Mouse (Mus musculus) activated CD4-positive, CD25-positive, alpha-beta regulatory T cell, adult 4 months (primary cell): ENCODE measurements around the gene Pkp1. TPM values are rescaled to one million over a fixed set of nuclear protein-coding genes. Genes with fewer than 3 reads are reported as not detected.

Experiments
- ATAC-seq: one replicate; pipeline ENCODE4 v1.8.0; 2017
- polyA plus RNA-seq, 2 experiments: library from polyadenylated mRNA; unstranded; fragments of 100-300 nt; shearing (Covaris generic); gene quantifications; one replicate each; pipeline ENCODE4 v1.2.1; 2017

The Pkp1 gene
- polyA plus RNA-seq, 2 experiments from 2014 or later: not detected

DNA sequence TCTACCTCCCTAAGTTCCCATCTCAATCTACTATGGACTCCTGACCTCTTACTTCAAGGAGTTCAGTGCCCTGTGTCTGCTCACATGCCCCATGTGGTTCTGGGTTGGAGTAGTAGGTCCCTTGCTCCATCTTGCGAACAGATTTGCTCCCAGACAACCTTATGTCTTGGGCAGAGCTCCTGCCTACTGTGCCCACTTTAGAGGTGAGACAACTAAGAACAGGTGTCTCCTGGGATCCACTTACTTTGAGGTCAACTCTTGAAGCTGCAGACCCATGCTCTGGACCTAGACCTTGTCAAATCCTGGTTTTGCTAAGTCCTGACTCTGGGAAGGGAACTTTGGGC is 63.7 kb downstream of the Pkp1 start:
- no peak for ATAC-seq

DNA sequence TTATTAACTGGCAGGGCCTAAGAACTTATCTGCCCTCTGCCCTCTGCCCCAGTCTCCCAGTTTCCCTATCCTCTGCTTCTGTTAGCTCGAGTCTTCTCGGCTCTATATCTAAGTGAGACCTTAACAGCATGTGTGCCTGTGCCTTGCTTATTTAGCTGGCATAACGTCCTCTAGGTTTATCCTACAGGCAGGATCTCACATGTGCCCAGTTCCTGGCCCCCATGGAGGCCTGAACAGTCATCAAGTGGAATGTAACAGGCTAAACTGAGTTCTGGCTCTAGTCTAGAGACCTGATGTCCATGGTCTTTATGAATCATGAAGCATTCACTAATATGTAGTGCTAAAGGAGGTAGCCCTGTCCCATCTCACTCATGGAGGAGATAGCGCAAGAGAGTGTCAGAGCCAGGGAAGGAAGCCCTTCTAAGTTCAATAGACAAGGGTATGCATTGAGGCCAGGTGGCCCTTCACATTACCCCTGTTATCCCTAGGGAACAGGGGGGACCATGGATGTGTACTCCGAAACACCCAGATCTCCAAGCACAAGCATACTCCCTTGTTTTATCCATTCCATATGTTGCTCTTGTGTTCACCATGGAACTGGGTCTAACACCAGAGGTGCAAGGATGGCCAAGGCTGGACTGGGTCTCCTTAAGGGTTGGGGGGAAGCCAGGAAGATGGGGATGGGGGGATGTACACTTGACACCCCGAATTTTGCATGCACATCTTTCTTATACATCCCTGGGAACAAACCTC is 64.2 kb downstream of the Pkp1 start:
- no peak for ATAC-seq

DNA sequence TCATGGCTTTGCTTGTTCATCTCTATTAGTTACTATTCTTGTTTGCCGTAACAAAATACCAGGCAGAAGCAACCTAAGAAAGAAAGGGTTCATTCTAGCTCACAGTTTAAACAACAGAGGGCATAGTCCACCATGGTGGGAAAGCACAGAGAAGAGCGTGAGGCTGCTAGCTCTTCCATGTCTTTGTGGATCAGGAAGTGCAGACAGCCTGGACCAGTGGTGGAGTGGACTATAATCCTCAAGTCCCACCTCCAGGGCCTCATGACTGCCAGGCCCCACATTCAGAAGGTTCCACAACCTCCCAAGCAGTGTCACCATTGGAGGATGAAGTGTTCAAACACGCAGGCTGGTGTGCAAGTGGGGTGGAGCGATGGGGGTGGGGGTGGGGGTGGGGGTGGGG is 65.8 kb downstream of the Pkp1 start:
- ATAC-seq: no peak

DNA sequence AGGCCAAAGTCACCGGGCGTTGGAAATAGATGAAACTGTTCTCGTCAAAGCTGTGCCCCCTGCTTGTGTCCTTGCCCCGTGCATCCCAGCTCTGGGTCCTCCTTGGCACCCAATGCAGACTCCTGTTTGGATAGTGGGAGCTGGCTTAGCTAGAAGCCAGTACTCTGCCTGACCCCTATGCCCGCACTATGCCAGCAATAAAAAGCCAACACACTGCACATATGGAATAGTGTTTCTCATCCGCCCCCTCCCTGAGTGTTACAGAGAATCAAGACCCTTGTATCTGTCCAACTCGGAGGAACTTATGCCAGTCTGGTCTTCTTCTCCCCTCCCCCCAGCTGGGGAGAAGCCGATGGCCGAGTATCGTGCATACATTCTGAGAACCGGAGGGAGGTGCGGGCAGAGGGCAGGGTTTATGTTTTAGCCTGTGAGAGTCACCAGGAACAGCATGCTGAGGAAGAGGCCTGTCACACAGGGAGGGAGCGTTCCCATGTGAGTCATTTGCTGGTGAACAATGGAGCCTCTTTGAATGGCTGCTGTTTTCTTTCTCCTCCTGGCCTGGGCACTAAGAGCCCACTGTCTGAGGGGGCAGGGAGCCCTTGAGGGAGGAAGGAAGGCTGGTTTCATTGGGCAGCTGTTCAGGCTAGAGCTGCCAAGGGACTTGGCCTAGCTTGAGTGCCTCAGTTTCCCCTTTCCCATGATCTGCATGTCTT is 66.8 kb downstream of the Pkp1 start:
- no peak for ATAC-seq

DNA sequence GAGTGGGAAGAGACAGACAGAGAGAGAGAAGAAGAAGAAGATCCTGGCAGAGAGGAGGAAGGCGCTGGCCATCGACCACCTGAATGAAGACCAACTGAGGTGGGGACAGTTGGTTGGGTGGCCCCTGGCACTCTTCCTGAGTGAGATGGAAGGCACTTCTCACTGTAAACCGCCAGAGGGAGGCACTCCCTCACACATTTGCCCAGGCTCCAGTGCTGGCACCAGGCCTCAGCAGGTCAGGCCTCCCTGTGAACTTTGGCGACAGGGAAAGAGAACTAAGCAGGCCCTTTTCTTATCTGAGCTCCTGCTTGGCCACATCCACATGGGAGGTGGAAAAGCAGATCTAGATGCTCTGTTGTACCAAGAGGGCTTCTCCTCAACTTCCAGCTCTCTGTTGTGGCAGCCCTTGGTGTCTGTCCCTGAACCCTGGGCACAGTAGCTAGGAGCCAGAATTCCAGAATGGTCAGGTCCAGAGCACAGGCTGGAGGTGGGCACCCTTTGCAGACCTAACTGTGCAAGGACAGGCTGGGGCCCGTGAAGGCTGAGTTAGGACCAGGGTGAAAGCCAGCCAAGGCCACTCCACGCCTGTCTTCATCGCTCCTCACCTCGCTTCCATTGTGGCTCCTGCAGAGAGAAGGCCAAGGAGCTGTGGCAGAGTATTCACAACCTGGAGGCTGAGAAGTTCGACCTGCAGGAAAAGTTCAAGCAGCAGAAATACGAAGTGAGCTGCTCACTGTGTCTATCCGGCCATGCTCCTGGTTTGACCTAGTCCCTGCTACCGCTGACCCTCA is 68.1 kb downstream of the Pkp1 start:
- ATAC-seq: no peak

DNA sequence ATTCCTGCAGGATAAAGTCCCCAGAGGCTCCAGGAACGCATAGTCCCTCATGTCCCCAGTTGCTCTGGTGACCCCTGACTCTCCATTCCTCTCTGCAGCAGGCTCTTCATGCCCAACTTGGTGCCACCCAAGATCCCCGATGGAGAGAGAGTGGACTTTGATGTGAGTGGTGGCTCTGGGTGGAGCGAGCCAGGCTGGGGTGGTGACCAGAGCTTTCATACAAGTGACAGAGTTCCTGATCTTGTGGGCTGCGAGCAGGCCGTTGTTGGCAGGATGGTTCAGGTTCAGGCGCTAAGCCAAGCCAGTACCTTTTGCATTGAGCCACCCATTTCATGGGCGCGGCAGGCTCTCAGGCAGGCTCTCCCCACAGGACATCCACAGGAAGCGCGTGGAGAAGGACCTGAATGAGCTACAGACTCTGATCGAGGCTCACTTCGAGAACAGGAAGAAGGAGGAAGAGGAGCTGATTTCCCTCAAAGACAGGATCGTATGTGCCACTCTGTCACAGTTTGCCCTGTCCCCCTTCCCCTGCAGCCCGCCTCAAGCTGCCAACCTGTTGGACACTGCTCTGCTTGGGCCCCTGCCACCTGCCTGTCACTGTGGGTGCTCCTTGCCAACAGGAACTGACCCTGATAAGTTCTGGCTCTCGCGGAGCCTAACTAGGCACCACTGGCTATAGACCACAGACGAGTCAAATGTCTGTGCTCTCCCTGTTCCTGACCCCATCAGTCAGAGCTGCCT is 71.2 kb downstream of the Pkp1 start:
- ATAC-seq: no peak

DNA sequence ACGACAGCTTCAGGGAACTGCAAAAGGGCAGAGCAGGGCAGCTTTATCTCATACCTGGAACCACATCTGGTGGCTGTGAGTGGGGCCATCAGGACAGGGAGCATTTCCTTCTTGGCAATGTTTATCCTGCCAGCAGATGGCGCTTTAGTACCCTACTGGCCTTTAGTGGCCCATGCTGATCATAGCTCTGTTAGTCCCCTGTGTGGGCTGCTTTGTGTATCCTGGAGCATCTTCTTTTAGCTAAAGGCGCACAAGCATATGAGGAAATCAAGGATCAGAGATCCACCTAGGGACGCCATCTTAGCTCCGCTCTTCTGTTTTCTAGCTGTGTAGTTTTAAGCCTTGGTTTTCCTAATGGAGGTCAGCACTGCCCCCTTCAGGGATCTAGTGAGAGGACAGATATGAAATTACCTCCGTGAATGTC is 71.9 kb downstream of the Pkp1 start:
- ATAC-seq: no peak

DNA sequence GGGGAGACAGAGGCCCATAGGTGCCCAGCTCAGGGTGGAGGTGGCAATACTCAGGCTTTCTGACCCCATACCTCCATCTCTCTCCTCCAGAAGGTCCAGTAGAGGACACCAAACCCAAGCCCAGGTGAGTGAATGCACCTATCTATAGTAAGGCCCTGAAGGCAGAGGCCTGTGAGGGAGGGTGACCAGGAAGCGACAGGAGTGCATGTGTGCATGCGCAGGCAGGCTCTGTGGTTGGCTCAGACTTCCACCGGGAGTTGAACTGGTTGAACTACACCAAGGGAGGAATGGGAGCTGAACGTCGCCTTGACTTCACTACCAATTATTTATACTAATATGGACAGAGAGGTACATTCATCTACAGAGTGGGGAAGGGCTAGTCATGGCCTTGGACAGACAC is 72.4 kb downstream of the Pkp1 start:
- no peak for ATAC-seq

DNA sequence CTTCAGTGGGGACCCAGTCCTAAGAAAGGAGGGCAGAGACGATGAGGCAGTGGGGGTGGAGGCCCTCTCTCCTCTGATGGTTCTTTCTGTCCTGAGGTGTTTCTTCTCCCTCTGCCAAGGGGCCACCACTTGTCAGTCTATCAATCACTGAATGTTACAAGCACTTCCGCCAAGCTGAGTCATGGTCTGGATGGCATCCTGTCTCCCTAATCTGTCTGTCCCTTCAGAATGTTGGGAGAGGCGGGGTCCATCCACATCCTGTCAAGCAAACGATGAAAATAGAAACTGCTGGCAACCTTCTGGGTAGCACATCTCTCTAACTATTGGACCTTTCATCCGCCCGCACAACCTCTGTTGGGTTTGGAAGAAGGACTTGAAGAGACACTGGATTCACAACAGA is 74.5 kb downstream of the Pkp1 start:
- ATAC-seq: no peak

DNA sequence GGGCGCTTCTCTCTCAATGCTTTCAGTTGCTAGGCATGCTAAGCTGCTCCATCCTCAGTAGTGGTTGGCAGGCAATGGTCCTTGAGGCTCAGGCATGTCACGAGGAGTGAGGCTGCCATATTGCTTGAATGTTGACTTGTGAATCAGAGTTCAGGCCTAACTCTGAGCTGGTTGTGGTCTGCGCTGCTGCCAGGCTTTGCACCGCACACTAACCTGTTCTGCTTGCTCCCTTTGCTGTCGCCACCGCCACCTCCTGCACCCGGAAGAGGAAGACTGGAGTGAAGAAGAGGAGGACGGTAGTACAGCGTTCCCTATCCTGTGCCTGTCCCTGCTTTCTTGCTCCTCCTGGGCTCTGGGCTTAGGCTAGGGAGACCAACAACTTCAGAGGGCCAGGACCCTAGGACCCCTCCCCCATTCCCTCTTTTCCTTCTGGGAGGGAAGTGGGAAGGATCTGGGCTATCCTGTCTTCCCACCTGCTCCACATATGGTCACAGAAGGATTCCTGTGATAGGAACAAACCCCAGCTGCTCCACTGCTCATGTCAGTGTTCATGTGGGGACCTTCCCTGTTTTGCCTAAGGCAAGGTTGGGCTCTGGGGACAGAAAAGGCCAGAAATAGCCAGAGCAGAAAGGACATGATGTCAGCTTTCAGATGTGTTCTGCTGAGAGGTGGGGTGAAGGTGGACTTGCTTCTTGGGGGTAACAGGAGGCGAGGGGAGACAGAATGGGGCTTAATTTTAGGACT is 75.3 kb downstream of the Pkp1 start:
- ATAC-seq: no peak

DNA sequence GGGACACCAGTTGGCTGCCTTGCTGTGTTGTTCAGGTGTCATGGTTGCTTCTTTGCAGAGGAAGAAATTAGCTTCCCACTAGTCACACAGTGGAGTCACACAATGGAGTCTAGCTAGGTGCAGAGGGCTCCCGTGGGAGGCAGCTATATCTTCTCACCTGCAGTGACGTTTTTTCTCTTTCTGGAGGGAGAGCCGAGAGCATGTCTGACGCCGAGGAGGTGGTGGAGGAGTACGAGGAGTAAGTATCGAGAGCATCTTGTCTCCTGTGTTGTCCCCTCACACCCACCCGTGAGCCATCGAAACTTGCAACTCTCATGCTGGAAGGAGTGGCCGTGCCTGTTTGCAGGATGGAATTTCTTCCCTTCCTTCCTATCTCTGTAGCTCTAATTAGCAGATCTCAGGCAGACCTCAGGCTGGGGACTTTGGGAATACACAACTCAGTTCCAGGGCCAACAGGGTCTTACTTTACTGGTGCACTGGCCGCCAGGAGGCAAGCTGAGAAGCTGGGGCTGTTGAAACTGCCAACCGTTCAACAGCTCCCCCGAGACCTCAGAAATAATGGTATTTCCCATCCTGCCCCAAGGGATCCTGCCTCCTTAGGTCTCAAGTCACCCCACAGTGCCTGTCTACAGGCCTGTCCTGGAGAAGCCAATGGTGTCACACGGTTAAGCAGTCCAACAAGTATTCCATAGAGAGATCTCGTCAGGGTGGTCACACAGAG is 78.2 kb downstream of the Pkp1 start:
- ATAC-seq: no peak

DNA sequence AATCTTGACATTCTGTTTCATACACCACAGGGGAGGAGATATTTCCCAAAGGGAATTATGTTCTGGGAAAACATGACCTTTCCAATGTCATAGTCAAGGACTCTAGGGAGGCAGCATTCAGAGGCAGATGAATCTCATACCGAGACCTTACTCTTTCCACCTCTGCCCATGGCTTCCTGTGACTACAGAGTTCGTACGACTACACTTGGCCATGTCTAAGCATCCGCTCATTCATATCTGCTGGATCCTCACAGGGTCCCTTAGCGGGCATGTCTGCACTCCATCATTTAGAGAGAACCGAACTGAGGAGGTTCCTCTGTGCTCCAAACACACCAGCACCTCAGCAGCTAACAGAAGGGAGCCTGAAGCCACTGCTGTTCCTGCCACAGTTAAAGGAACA is 79.9 kb downstream of the Pkp1 start:
- ATAC-seq: no peak

DNA sequence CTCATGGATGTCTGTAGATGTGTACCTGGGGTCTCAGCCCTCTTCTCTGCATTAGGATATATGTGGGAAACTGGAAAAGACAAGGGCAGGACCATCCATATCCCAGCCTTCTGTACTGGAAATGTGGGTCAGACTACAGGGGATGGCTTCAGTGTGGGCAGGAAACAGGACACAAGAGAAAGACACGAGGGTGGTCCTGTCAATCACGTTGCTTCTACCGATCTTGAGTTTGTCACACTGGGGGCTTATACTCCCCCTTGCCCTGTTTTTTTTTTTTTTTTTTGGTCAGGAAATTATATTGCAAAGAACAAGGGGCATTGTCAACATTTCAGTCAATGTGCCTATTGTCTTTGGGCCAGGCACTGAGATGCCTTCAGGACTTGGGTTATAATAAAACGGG is 80.4 kb downstream of the Pkp1 start:
- ATAC-seq: no peak

DNA sequence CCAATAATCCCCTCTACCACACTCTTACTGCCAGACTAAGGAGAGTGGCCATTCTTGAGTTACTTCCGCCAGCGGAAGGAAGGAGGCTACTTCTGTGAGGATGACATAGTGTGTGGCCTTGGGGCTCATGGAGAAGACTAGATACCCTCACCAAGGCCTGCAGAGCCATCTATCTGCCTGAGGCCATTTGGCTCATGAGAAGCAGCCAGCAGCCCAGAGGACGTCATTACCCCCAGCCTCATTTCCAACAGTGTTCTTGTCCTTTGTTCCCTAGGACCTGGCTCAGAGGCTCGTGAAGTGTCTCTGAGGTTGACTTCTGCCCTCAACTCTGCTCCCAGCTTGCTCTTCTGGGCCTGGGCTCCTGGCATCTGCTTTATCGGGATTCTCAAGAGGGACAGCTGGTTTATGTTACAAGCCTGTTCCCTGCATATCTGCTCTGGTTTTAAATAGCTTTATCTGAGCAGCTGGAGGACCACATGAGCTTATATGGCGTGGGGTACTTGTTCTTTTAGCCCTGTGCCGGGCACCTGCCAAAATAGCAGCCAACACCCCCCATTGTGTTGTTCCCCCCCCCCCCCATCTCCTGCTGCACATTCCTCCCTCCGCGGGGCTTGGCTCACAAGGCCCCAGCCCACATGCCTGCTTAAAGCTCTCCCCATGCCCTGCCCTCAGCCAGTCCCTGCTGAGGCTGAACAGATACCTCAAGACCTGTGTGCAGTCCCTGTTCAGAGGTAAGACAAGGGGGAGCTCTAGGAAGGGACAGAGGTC is 83.1 kb downstream of the Pkp1 start, which contains the start of gene Tnnt2:
TSS of gene Tnnt2 (plus strand) at position 639 of the 768 bp plus-strand sequence.
- ATAC-seq: no peak

DNA sequence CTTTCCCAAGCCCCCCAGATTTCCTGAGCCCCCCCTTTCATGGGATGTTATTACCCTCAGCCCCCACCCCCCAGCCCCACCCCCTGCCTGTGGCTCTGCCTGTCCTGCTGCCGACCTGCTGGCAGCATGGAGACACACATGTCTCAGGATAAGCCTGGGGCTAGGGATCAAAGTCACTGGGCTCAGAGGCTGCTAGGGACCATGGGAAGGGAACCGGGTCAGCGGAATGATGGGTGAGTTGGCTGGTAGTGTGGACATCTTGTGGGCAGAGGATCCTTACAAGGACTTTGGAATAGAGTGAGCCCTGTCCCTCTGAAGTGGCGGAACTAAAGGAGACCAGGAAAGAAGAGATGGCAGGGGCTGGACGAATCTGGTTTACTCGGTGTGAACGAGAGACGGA is 84.0 kb downstream of the Pkp1 start:
- no peak for ATAC-seq

DNA sequence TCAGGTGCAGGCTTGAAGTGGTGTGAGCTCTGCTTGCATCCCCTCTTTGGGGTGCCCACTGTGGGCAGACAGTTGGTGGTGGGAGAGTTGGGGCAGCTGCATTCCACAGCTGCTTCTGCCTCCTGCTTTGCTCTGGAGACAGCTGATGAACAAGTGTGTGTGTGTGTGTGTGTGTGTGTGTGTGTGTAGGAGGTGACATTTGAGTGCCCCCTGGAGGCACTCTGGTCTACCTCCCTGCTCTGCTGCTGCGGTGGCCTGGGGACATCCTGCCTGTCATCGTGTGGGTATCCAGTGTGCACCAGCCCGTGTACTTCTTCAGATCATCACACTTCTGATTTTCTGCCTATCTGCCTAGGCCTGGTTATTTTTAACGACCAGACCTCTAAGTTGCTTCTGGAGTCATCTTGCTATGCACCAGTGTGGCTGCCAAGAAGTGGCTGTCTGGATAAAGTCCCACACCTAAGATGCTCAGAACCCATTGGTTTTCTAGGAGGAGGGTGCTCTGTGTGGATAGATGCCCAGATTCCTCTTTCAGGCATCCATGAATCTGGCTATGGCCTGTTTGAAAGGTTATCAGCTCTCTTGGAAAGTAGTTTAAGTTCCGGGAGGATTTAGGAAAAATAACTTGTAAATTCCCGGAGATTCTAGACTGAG is 84.7 kb downstream of the Pkp1 start:
- ATAC-seq: no peak

DNA sequence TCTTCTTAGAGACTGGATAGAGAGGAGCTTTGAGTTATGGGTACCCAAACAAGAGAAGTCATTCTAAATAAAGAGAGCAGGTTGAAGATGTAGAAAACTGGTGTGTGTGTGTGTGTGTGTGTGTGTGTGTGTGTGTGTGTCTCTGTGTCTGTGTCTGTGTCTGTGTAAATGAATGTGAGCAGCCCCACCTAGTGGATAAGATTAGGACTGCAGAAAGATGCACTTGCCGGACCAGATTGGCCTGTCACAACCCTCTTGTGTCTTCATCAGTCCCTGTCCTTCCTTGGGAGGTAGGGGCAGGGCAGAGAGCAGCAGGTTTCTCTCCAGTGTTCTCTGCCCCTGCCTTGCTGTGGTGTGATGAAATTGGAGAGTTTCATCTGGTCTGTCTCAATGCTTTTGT is 90.1 kb downstream of the Pkp1 start:
- peak; percentile 54 for ATAC-seq

DNA sequence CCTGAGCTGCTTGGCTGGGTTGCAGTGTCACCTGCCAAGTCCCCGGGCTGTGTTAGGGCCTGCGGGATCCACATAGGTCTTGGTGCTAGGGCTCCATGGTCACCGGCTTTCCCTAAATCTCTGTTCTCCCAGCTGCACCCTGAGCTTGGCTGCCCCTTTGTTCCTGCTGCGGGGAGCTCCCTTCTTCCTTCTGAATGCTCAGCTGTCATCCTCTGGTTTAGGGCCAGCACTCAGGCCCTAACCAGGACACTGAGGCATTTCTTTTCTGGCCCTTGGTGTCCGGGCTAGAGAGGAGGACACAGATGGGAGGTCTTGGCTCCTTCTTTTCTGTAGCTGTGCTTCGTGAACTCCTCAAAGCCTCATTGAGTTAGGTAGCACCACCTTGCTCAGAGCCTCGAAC is 97.2 kb downstream of the Pkp1 start:
- ATAC-seq: no peak
